Mouse (Mus musculus) ES-CJ7 (cell line): ENCODE measurements around the gene Smtnl1.
A peak's percentile ranks its signal among the peaks of the same experiment; 100 is the strongest.

Experiments used
- DNase-seq: peaks from one replicate; pipeline ENCODE4 v3.0.0; 2011; ENCODE audit warnings: low read depth, low spot score

Smtnl1 gene

GRCm38 (mm10) chr2:84822552-84822951 lies at the start of gene Smtnl1:
Smtnl1 (minus strand) TSS chr2:84822652.
- no peak for DNase-seq

GRCm38 (mm10) chr2:84870623-84871160 lies 48.2 kb upstream of the Smtnl1 start:
- peak; percentile 68 for DNase-seq

GRCm38 (mm10) chr2:84868977-84869376 lies 46.5 kb upstream of the Smtnl1 start:
- DNase-seq: no peak

GRCm38 (mm10) chr2:84868521-84868943 lies 46.1 kb upstream of the Smtnl1 start:
- peak; percentile 86 for DNase-seq

- peak; percentile 67 for DNase-seq
Measured at GRCm38 (mm10) chr2:84865616-84866571, 43.4 kb upstream of the Smtnl1 start.

GRCm38 (mm10) chr2:84862231-84862630 lies 39.8 kb upstream of the Smtnl1 start:
- no peak for DNase-seq

GRCm38 (mm10) chr2:84861430-84861829 lies 39.0 kb upstream of the Smtnl1 start:
- no peak for DNase-seq

- DNase-seq: no peak
Measured at GRCm38 (mm10) chr2:84859991-84860780, 37.7 kb upstream of the Smtnl1 start.

GRCm38 (mm10) chr2:84858551-84858950 lies 36.1 kb upstream of the Smtnl1 start:
- DNase-seq: no peak

GRCm38 (mm10) chr2:84855732-84856131 lies 33.3 kb upstream of the Smtnl1 start:
- peak; percentile 61 for DNase-seq

GRCm38 (mm10) chr2:84851130-84852040 lies 28.9 kb upstream of the Smtnl1 start:
- DNase-seq: peak; percentile 68

- no peak for DNase-seq
Measured at GRCm38 (mm10) chr2:84850407-84851129, 28.1 kb upstream of the Smtnl1 start.

- no peak for DNase-seq
Measured at GRCm38 (mm10) chr2:84845226-84845625, 22.8 kb upstream of the Smtnl1 start.

- DNase-seq: no peak
Measured at GRCm38 (mm10) chr2:84843654-84844053, 21.2 kb upstream of the Smtnl1 start.

- DNase-seq: no peak
Measured at GRCm38 (mm10) chr2:84841905-84842304, 19.5 kb upstream of the Smtnl1 start.

GRCm38 (mm10) chr2:84840748-84841563 lies 18.5 kb upstream of the Smtnl1 start:
- no peak for DNase-seq

GRCm38 (mm10) chr2:84840016-84840747 lies 17.7 kb upstream of the Smtnl1 start:
- peak; percentile 62 for DNase-seq
